Mouse (Mus musculus): ENCODE results near the gene Nphp4. TPM values are rescaled to one million over a fixed set of nuclear protein-coding genes. Genes with fewer than 3 reads are reported as not detected.

Gene Nphp4
- polyA plus RNA-seq, 1 experiment from 2014 or later = 9.9 TPM

- H3K4me3 ChIP-seq = no peak overlapping the region
- DNase-seq (ENCODE audit: low spot score) = no peak
- no peak overlapping the region for H3K27ac ChIP-seq
- WGBS = 86% methylated on average over 18 of the region's 18 CpGs
- peaks cover 10% of the 10 kb centered on the region for H3K4me1 ChIP-seq (replicated peaks)
- no peaks in the 10 kb centered on the region for H3K36me3 ChIP-seq
- no peaks in the 10 kb centered on the region for H3K27me3 ChIP-seq (ENCODE audit: insufficient read depth, poor library complexity, severe bottlenecking)
- H3K9me3 ChIP-seq = no peaks in the 10 kb centered on the region
Observed at GRCm38 (mm10) chr4:152456609-152457008, 19.9 kb upstream of the Nphp4 start.

DNA sequence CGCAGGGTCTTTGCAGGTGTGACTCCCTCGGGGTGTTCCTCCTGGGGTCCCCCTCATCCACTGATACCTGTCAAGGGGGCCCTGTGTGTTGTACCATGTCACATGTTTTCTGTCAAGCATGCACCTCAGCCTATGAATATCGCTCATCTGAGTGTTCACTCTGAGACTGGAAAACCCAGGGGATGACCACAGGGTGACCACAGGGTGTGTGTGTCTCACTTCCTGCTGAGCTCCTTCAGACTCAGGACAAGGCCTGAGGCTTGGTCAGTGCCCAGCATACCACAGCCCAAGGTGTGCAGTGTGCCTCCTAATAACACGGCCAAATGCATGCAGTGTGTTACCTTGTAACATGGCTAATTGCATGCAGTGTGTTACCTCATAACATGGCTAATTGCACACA, 18.8 kb upstream of the Nphp4 start:
- no peak for DNase-seq (ENCODE audit: low spot score)
- 91% methylated on average over 4 of the region's 4 CpGs for WGBS

GRCm38 (mm10) chr4:152462516-152462915, 14.0 kb upstream of the Nphp4 start:
- H3K36me3 ChIP-seq = no peaks in the 10 kb centered on the region
- DNase-seq (ENCODE audit: low spot score) = no peak
- no peak overlapping the region for H3K27ac ChIP-seq
- WGBS = 85% methylated on average over 12 of the region's 12 CpGs
- H3K27me3 ChIP-seq (ENCODE audit: insufficient read depth, poor library complexity, severe bottlenecking) = no peaks in the 10 kb centered on the region
- H3K4me3 ChIP-seq = no peak overlapping the region
- peaks cover 8% of the 10 kb centered on the region for H3K4me1 ChIP-seq (replicated peaks)
- no peaks in the 10 kb centered on the region for H3K9me3 ChIP-seq

More for the DNA sequence above, 18.8 kb upstream of the Nphp4 start:
- Histone ChIP-seq H3K4me1 (replicated peaks) (peaks cover 13% of the 10 kb centered on the region), H3K9me3 (no peaks in the 10 kb centered on the region), H3K4me3 (no peak overlapping the region), H3K36me3 (no peaks in the 10 kb centered on the region), H3K27ac (no peak overlapping the region), H3K27me3 (ENCODE audit: insufficient read depth, poor library complexity, severe bottlenecking) (no peaks in the 10 kb centered on the region)

DNA sequence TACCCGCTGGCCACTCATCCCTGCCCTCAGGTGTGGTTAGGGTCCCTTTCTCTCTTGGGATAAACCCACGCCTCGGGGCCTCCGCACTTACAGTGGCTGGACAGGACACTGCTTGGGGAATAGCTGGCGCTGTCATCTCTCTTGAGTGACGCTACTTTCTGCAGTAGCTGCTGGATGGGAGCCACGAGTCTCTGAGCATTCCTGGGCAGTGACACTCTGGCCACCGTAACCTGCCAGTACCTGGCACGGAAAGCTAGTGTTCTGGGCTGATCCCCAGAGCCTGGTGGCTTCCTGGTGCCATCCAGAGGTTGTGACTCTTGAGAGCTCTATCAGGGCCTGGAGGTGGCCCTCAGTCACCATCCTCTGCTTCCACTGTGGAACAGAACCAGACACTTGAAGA, 13.4 kb upstream of the Nphp4 start:
- no peaks in the 10 kb centered on the region for H3K27me3 ChIP-seq (ENCODE audit: insufficient read depth, poor library complexity, severe bottlenecking)
- 86% methylated on average over 9 of the region's 9 CpGs for WGBS
- H3K27ac ChIP-seq = no peak overlapping the region
- DNase-seq (ENCODE audit: low spot score) = no peak
- no peaks in the 10 kb centered on the region for H3K9me3 ChIP-seq
- peaks cover 8% of the 10 kb centered on the region for H3K4me1 ChIP-seq (replicated peaks)
- H3K4me3 ChIP-seq = no peak overlapping the region
- no peaks in the 10 kb centered on the region for H3K36me3 ChIP-seq

DNA sequence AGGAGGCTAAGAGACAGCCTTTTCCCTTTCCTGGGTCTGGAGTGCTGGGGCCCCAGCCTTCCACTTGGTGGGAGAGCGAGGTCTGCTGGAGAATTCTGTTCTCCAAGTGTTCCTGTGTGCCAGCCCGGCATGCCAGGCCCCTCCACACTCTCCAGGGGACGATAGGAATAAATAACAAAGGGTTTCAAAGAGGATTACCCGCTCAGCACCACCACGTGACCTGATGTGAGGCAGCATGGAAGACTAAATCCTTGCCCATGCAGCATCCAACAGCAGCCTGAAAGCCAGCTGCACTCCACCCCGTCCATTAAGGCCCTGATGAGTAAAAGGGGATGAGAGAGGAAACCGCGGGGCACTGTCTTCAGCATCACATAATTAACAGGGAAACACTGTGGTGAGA, 11.4 kb upstream of the Nphp4 start:
- Histone ChIP-seq H3K4me3 (no peak overlapping the region), H3K4me1 (replicated peaks) (peaks cover 8% of the 10 kb centered on the region), H3K9me3 (no peaks in the 10 kb centered on the region), H3K27ac (peak overlapping the region; percentile 69; the same call in 1 of the 2 replicates), H3K27me3 (ENCODE audit: insufficient read depth, poor library complexity, severe bottlenecking) (no peaks in the 10 kb centered on the region), H3K36me3 (no peaks in the 10 kb centered on the region)
- 36% methylated on average over 8 of the region's 8 CpGs for WGBS
- DNase-seq (ENCODE audit: low spot score) = no peak

GRCm38 (mm10) chr4:152466601-152467000, 9.9 kb upstream of the Nphp4 start:
- WGBS = 90% methylated on average over 13 of the region's 13 CpGs
- Histone ChIP-seq H3K27ac (no peak overlapping the region), H3K36me3 (no peaks in the 10 kb centered on the region), H3K4me1 (replicated peaks) (peaks cover 8% of the 10 kb centered on the region), H3K9me3 (peaks cover under 1% of the 10 kb centered on the region), H3K4me3 (no peak overlapping the region), H3K27me3 (ENCODE audit: insufficient read depth, poor library complexity, severe bottlenecking) (no peaks in the 10 kb centered on the region)
- DNase-seq (ENCODE audit: low spot score) = no peak

GRCm38 (mm10) chr4:152467951-152468350, 8.6 kb upstream of the Nphp4 start:
- no peak for DNase-seq (ENCODE audit: low spot score)
- no peaks in the 10 kb centered on the region for H3K27me3 ChIP-seq (ENCODE audit: insufficient read depth, poor library complexity, severe bottlenecking)
- peaks cover 5% of the 10 kb centered on the region for H3K4me1 ChIP-seq (replicated peaks)
- H3K27ac ChIP-seq = no peak overlapping the region
- 84% methylated on average over 6 of the region's 6 CpGs for WGBS
- peaks cover 13% of the 10 kb centered on the region; the same call in 1 of the 2 replicates for H3K36me3 ChIP-seq
- H3K4me3 ChIP-seq = no peak overlapping the region
- H3K9me3 ChIP-seq = peaks cover 14% of the 10 kb centered on the region

DNA sequence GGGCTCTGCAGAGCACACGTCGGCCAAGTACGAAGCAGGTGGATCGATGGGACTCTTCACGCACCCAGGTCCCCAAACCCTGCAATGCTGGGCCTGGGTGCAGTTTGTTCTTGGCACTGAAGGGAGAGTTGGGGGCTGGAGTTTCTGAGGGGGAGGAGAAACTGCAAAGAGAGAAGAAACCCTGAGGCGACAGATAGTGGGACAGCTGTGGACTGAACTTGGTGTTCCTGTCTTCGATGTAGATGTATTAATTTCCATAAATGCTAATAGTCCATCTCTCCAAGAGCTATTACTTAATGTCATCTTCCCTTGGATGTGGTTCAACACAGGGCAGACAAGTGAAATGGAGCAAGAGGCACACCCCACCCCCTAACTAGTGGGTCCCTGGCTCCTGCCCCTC, 565 bp upstream of the Nphp4 start:
- H3K27me3 ChIP-seq (ENCODE audit: insufficient read depth, poor library complexity, severe bottlenecking) = peaks cover 26% of the 10 kb centered on the region
- DNase-seq (ENCODE audit: low spot score) = no peak
- 79% methylated on average over 7 of the region's 7 CpGs for WGBS
- peaks cover 27% of the 10 kb centered on the region for H3K4me1 ChIP-seq (replicated peaks)
- H3K36me3 ChIP-seq = peaks cover 13% of the 10 kb centered on the region; the same call in 1 of the 2 replicates
- peaks cover 15% of the 10 kb centered on the region for H3K9me3 ChIP-seq
- H3K27ac ChIP-seq = no peak overlapping the region
- peak overlapping the region; percentile 79 for H3K4me3 ChIP-seq

DNA sequence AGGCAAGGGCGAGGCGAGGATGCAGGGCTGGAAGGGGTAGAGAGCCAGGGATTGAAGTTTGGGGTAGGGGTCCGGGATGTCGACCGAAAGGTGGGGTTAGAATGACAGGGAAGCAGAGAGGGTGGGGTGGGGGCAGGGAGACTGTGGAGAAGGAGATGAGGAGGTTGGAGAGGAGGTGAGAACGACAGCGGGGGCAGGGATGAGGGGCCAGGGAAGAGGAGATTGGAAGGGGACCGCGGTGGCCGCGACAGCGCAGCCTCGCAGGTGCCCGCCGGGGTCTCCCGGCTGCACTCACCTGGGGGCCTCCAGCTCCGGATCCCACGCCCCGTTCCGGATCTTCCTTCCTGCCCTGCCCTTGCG, 580 bp downstream of the Nphp4 start:
- peak overlapping the region; percentile 99 for H3K27ac ChIP-seq
- 1% methylated on average over 21 of the region's 21 CpGs for WGBS
- H3K9me3 ChIP-seq = peaks cover 9% of the 10 kb centered on the region
- peaks cover 27% of the 10 kb centered on the region for H3K4me1 ChIP-seq (replicated peaks)
- DNase-seq (ENCODE audit: low spot score) = no peak
- H3K27me3 ChIP-seq (ENCODE audit: insufficient read depth, poor library complexity, severe bottlenecking) = peaks cover 26% of the 10 kb centered on the region
- peak overlapping the region; percentile 79 for H3K4me3 ChIP-seq
- H3K36me3 ChIP-seq = peaks cover 9% of the 10 kb centered on the region; the same call in 1 of the 2 replicates

GRCm38 (mm10) chr4:152477466-152478223, 1.1 kb downstream of the Nphp4 start, which contains the start of gene Kcnab2:
Kcnab2 (minus strand) TSS chr4:152477871.
- peak within 1 kb of the TSS; percentile 99 for H3K27ac ChIP-seq
- H3K9me3 ChIP-seq = peaks cover 3% of the 10 kb centered on the region; the same call in 1 of the 2 replicates
- WGBS = under 1% methylated on average over 63 of the region's 63 CpGs
- peak within 1 kb of the TSS; percentile 79 for H3K4me3 ChIP-seq
- DNase-seq (ENCODE audit: low spot score) = peak; percentile 99
- peaks cover 27% of the 10 kb centered on the region for H3K4me1 ChIP-seq (replicated peaks)
- peaks cover 26% of the 10 kb centered on the region for H3K27me3 ChIP-seq (ENCODE audit: insufficient read depth, poor library complexity, severe bottlenecking)
- H3K36me3 ChIP-seq = peaks cover 3% of the 10 kb centered on the region; the same call in 1 of the 2 replicates

- Histone ChIP-seq H3K9me3 (no peaks in the 10 kb centered on the region), H3K36me3 (no peaks in the 10 kb centered on the region), H3K27ac (peak overlapping the region; percentile 99), H3K27me3 (ENCODE audit: insufficient read depth, poor library complexity, severe bottlenecking) (peaks cover 26% of the 10 kb centered on the region), H3K4me3 (peak overlapping the region; percentile 79), H3K4me1 (replicated peaks) (peaks cover 27% of the 10 kb centered on the region)
- DNase-seq (ENCODE audit: low spot score) = no peak
- WGBS = 1% methylated on average over 13 of the region's 13 CpGs
Observed at GRCm38 (mm10) chr4:152478224-152478567, 1.7 kb downstream of the Nphp4 start.

DNA sequence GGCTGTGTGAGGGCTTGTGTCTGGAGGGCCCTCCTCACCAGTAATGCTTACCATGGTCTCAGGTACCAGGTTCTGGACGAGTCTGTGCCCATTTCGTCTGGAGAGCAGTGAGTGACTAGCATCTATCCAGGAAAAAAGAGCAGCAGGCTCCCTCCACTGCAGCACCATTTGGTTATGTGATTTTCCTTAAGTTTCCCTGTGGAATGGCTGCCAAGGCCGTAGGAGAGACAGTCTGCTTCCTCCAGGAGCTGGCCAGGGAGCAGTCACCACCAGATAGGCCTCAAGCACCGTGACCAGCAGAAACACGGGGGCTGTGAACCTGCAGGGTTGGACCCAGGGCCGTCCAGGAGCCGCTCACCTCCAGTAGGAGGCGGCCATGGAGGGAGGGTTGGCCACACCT, 3.9 kb downstream of the Nphp4 start:
- Histone ChIP-seq H3K36me3 (peaks cover 7% of the 10 kb centered on the region; the same call in 1 of the 2 replicates), H3K27me3 (ENCODE audit: insufficient read depth, poor library complexity, severe bottlenecking) (peaks cover 16% of the 10 kb centered on the region), H3K9me3 (no peaks in the 10 kb centered on the region), H3K27ac (no peak overlapping the region), H3K4me3 (no peak overlapping the region), H3K4me1 (replicated peaks) (peaks cover 35% of the 10 kb centered on the region)
- DNase-seq (ENCODE audit: low spot score) = no peak
- WGBS = 60% methylated on average over 8 of the region's 8 CpGs

DNA sequence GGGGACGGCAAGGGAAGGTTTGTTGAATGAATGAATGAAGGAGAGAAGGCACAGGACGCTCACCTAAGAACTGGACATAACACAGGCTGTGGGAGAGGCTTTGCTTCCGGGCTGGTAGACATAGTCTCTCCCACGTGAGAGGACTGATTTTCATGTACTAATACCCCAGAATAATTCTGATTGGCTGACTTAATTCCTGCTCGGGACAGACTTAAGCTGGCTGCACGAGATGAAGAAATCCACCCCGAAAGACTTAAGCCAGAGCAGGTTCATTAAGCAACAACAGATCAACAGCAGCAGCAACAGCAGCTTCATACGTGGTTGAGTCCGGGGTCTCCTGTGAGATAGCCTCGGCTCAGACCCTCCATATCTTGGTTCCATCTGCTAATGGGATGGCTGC, 11.5 kb downstream of the Nphp4 start:
- H3K36me3 ChIP-seq = peaks cover 42% of the 10 kb centered on the region
- 0 out of 2 replicates have a peak, but pooled peaks cover 8% of the 10 kb centered on the region for H3K4me1 ChIP-seq (replicated peaks)
- no peak overlapping the region for H3K4me3 ChIP-seq
- WGBS = 87% methylated on average over 10 of the region's 10 CpGs
- no peaks in the 10 kb centered on the region for H3K27me3 ChIP-seq (ENCODE audit: insufficient read depth, poor library complexity, severe bottlenecking)
- no peaks in the 10 kb centered on the region for H3K9me3 ChIP-seq
- no peak for DNase-seq (ENCODE audit: low spot score)
- H3K27ac ChIP-seq = no peak overlapping the region

All from hindbrain, embryonic 10.5 days (tissue).